In genomic region chr10:17691709-17692108, GRCm38 (mm10) we compare ENCODE assay signal across 20 mouse cellular contexts.
"Had no signal": no experiment of that assay in that cellular context is flagged by ENCODE, and none has a peak within 500 bp of the region (broad histone marks: within the 10 kb centered on the region; RNA-seq: fewer than 3 reads in every experiment).

No protein-coding gene starts in this region.

- H3K27ac ChIP-seq: kidney, postnatal 0 days; limb, embryonic 12.5 days; liver, embryonic 13.5 days; lung, embryonic 15.5 days; midbrain, embryonic 15.5 days; neural tube, embryonic 12.5 days; stomach, embryonic 15.5 days had no signal

- ATAC-seq: liver, postnatal 0 days; midbrain, embryonic 15.5 days had no signal

- H3K9ac ChIP-seq: limb, embryonic 12.5 days; liver, embryonic 13.5 days; liver, postnatal 0 days; lung, embryonic 15.5 days; midbrain, embryonic 15.5 days; neural tube, embryonic 12.5 days; stomach, embryonic 15.5 days had no signal

- H3K4me1 ChIP-seq: limb, embryonic 12.5 days; liver, embryonic 13.5 days; lung, embryonic 15.5 days; midbrain, embryonic 15.5 days; neural tube, embryonic 12.5 days; stomach, embryonic 15.5 days had no signal

- H3K9me3 ChIP-seq: limb, embryonic 12.5 days; liver, embryonic 13.5 days; lung, embryonic 15.5 days; megakaryocyte, embryonic 14.5 days; midbrain, embryonic 15.5 days; neural tube, embryonic 12.5 days; stomach, embryonic 15.5 days had no signal

- H3K27me3 ChIP-seq: limb, embryonic 12.5 days; liver, embryonic 13.5 days; lung, embryonic 15.5 days; megakaryocyte, embryonic 14.5 days; midbrain, embryonic 15.5 days; neural tube, embryonic 12.5 days; stomach, embryonic 15.5 days had no signal

- H3K4me2 ChIP-seq: limb, embryonic 12.5 days; liver, embryonic 13.5 days; lung, embryonic 15.5 days; midbrain, embryonic 11.5 days; midbrain, embryonic 15.5 days; neural tube, embryonic 12.5 days; stomach, embryonic 15.5 days had no signal

- DNase-seq: kidney, adult 11 months; kidney, adult 9 months; kidney, postnatal 36 days; layer of hippocampus, adult 9-11 months; layer of hippocampus, postnatal 36 days; liver; liver, embryonic 13.5 days; liver, postnatal 0 days; right cerebral cortex, adult 18-20 months; right cerebral cortex, postnatal 25 days; thymus, adult 2 months; thymus, postnatal 25 days had no signal

- H3K4me3 ChIP-seq: limb, embryonic 12.5 days; liver, embryonic 13.5 days; lung, embryonic 15.5 days; megakaryocyte, embryonic 14.5 days; midbrain, embryonic 15.5 days; neural tube, embryonic 12.5 days; stomach, embryonic 15.5 days had no signal

- H3K36me3 ChIP-seq: limb, embryonic 12.5 days; liver, embryonic 13.5 days; lung, embryonic 15.5 days; midbrain, embryonic 15.5 days; neural tube, embryonic 12.5 days; stomach, embryonic 15.5 days had no signal
